Mouse (Mus musculus) limb, embryonic 10.5 days (tissue): Measurements from ENCODE around the gene Gm4513. TPM values are rescaled to one million over a fixed set of nuclear protein-coding genes. Genes with fewer than 3 reads are reported as not detected.
"Not testable (repeated sequence)": the region's sequence is repeated elsewhere in the genome, so short reads cannot be mapped to it uniquely, and the experiment has no call there.

Source experiments
- DNase-seq: peaks from one replicate; pipeline ENCODE4 v3.0.0-alpha.2; 2017; ENCODE audit warnings: low spot score
- H3K27ac ChIP-seq: fragments of 300-500 bp; sonication (generic); 2 replicates; pipeline ENCODE4 v1.5.1; 2016; ENCODE audit warnings: mild to moderate bottlenecking
- H3K27me3 ChIP-seq: fragments of 300-500 bp; sonication (generic); 2 replicates; pipeline ENCODE4 v1.6.1; 2016; ENCODE audit warnings: low read depth, mild to moderate bottlenecking; ENCODE audit not compliant: poor library complexity, severe bottlenecking
- H3K36me3 ChIP-seq: fragments of 300-500 bp; sonication (generic); 2 replicates; pipeline ENCODE4 v1.6.1; 2016; ENCODE audit warnings: mild to moderate bottlenecking, moderate library complexity
- H3K4me1 ChIP-seq: fragments of 300-500 bp; sonication (generic); 2 replicates; pipeline ENCODE4 v1.6.1; 2016
- H3K4me3 ChIP-seq: fragments of 300-500 bp; sonication (generic); 2 replicates; pipeline ENCODE4 v1.5.1; 2016; ENCODE audit warnings: mild to moderate bottlenecking, moderate library complexity
- H3K9me3 ChIP-seq: fragments of 300-500 bp; sonication (generic); replicated peaks from 2 replicates; pipeline ENCODE4 v1.6.1; 2016; ENCODE audit warnings: mild to moderate bottlenecking
- WGBS: fragments of 180-500 bp; shearing (Covaris S2); methylation state at CpG from one replicate; pipeline ENCODE4 v1.1.7; 2016; 5-methylcytosine and 5-hydroxymethylcytosine counted together
- polyA plus RNA-seq: library from polyadenylated mRNA; unstranded; fragments of >200 nt; fragmentation: Nextera tagmentation; extraction: Ambion mirVana; gene quantifications from 2 replicates; pipeline ENCODE4 v1.2.1, GENCODE M21; 2016

Gm4513 gene
- not detected in 2 replicates for polyA plus RNA-seq

- not testable (repeated sequence) for DNase-seq, H3K9me3 ChIP-seq, H3K4me3 ChIP-seq, H3K27me3 ChIP-seq, H3K27ac ChIP-seq, H3K36me3 ChIP-seq, H3K4me1 ChIP-seq
- 77% methylated on average over 3 of the region's 5 CpGs for WGBS
Measured at GRCm38 (mm10) chr7:20598921-20599320, at the start of gene Gm4513. TSS of gene Gm4513 (minus strand) at chr7:20599021.

DNA sequence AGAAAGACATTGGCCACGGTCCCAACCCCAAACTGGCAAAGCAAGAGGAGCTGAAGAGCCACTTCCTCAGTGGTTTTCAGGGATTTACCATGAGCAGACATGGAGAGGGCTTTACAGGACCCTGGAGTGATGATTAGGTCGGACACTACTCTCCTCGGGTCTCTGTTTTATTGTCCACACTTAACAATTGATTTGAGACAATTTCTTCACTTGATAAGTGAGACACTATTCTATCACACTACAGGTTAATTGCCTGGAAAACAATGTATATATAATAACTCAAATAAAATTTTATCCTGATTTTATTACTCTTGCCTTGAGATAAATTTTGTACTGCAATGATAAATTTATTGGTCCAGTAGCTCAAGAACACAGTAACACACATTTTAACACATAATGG, 22.7 kb downstream of the Gm4513 start, which contains the start of gene Gm4141:
TSS of gene Gm4141 (minus strand) at position 101 of the 400 bp plus-strand sequence.
- H3K4me3 ChIP-seq, H3K27me3 ChIP-seq: not testable (repeated sequence)
- no CpG with 5 or more reads among the region's 3 CpGs for whole genome bisulfite sequencing

GRCm38 (mm10) chr7:20545657-20546056, 53.2 kb downstream of the Gm4513 start, which contains the start of gene Gm5726:
TSS of gene Gm5726 (minus strand) at chr7:20545757.
- H3K4me1 ChIP-seq, DNase-seq, H3K36me3 ChIP-seq, H3K27me3 ChIP-seq, H3K27ac ChIP-seq, H3K9me3 ChIP-seq, H3K4me3 ChIP-seq: not testable (repeated sequence)
- WGBS: no CpG with 5 or more reads among the region's 1 CpGs

More for the DNA sequence above, 22.7 kb downstream of the Gm4513 start, which contains the start of gene Gm4141:
- H3K9me3 ChIP-seq, DNase-seq, H3K27ac ChIP-seq, H3K36me3 ChIP-seq, H3K4me1 ChIP-seq: not testable (repeated sequence)

Other genes starting within 250 kb of the Gm4513 start
- not detected in 2 replicates for gene Gm5728, start 223.6 kb downstream of the Gm4513 start, polyA plus RNA-seq
- not detected in 2 replicates for gene Vmn1r100, start 181.1 kb downstream of the Gm4513 start, polyA plus RNA-seq
- not detected in 2 replicates for gene Vmn1r101, start 156.4 kb downstream of the Gm4513 start, polyA plus RNA-seq
- gene Gm10670, start 124.1 kb downstream of the Gm4513 start, polyA plus RNA-seq: not detected in 2 replicates
- gene Vmn1r103, start 88.5 kb downstream of the Gm4513 start, polyA plus RNA-seq: not detected in 2 replicates
- not detected in 2 replicates for gene Vmn1r104, start 65.2 kb downstream of the Gm4513 start, polyA plus RNA-seq
- not detected in 2 replicates for gene Gm5726, start 53.3 kb downstream of the Gm4513 start, polyA plus RNA-seq
- not detected in 2 replicates for gene Gm4141, start 22.8 kb downstream of the Gm4513 start, polyA plus RNA-seq
- gene Vmn1r107, start 69.9 kb upstream of the Gm4513 start, polyA plus RNA-seq: not detected in 2 replicates
- not detected in 2 replicates for gene Vmn1r111, start 104.2 kb upstream of the Gm4513 start, polyA plus RNA-seq
- gene Gm10668, start 131.6 kb upstream of the Gm4513 start, polyA plus RNA-seq: not detected in 2 replicates
- gene Vmn1r112, start 172.2 kb upstream of the Gm4513 start, polyA plus RNA-seq: not detected in 2 replicates
- not detected in 2 replicates for gene Vmn1r113, start 188.3 kb upstream of the Gm4513 start, polyA plus RNA-seq
- not detected in 2 replicates for gene Vmn1r114, start 213.2 kb upstream of the Gm4513 start, polyA plus RNA-seq
- gene Vmn1r115, start 246.0 kb upstream of the Gm4513 start, polyA plus RNA-seq: not detected in 2 replicates